In genomic region chr2:181657441-181657840, GRCm38 (mm10) we compare ENCODE assay signal across 26 mouse cellular contexts. TPM values are rescaled to one million over a fixed set of nuclear protein-coding genes. Genes with fewer than 3 reads are reported as not detected.
A peak's percentile ranks its signal among the peaks of the same experiment; 100 is the strongest.
DNase-seq lines count a peak whose midpoint lies in the region; ATAC-seq lines count a peak whose summit lies in the region.
"Had no signal": no experiment of that assay in that cellular context is flagged by ENCODE, and none has a peak within 500 bp of the region (broad histone marks: within the 10 kb centered on the region; RNA-seq: fewer than 3 reads in every experiment).

No protein-coding gene starts in this region.

- 37% methylated on average over 2 of the region's 2 CpGs for WGBS in embryonic facial prominence, embryonic 13.5 days
- 81% methylated on average over 2 of the region's 2 CpGs for WGBS in embryonic facial prominence, embryonic 10.5 days

- no peak for DNase-seq in embryonic facial prominence, embryonic 10.5 days (ENCODE audit: low spot score)
- DNase-seq in kidney, postnatal 4 days = peak; percentile 29 to 32
- no peak for DNase-seq in kidney, postnatal 10 days
- DNase-seq in testis, postnatal 10 days (ENCODE audit: low spot score) = peak; percentile 46
- DNase-seq in testis, postnatal 14 days (ENCODE audit: low spot score) = no peak
- DNase-seq: adrenal gland, postnatal 10 days; adrenal gland, postnatal 36 days; cerebellum, adult 18-20 months; cerebellum, adult 9-10 months; cerebellum, postnatal 14 days; gastrocnemius, postnatal 25 days; heart, adult 18-20 months; heart, postnatal 10 days; heart, postnatal 36 days had no signal

- H3K9me3 ChIP-seq in embryonic facial prominence, embryonic 13.5 days = no peaks in the 10 kb centered on the region
- H3K9me3 ChIP-seq in embryonic facial prominence, embryonic 10.5 days = no peaks in the 10 kb centered on the region
- H3K9me3 ChIP-seq: embryonic facial prominence, embryonic 12.5 days; forebrain, embryonic 10.5 days; forebrain, embryonic 13.5 days; heart, embryonic 12.5 days; heart, embryonic 15.5 days; hindbrain, embryonic 10.5 days; hindbrain, embryonic 13.5 days had no signal

- no peaks in the 10 kb centered on the region for H3K27me3 ChIP-seq in embryonic facial prominence, embryonic 13.5 days
- no peaks in the 10 kb centered on the region for H3K27me3 ChIP-seq in embryonic facial prominence, embryonic 10.5 days (replicated peaks; ENCODE audit: low read depth, poor library complexity, severe bottlenecking)
- H3K27me3 ChIP-seq: embryonic facial prominence, embryonic 12.5 days; forebrain, embryonic 13.5 days; heart, embryonic 12.5 days; heart, embryonic 15.5 days; hindbrain, embryonic 13.5 days; Patski had no signal

- peaks cover 43% of the 10 kb centered on the region for H3K4me1 ChIP-seq in embryonic facial prominence, embryonic 13.5 days
- peaks cover 25% of the 10 kb centered on the region for H3K4me1 ChIP-seq in embryonic facial prominence, embryonic 10.5 days
- H3K4me1 ChIP-seq: forebrain, embryonic 13.5 days had no signal

- H3K9ac ChIP-seq in embryonic facial prominence, embryonic 13.5 days = no peak overlapping the region
- H3K9ac ChIP-seq: embryonic facial prominence, embryonic 12.5 days; forebrain, embryonic 13.5 days; heart, embryonic 12.5 days; heart, embryonic 15.5 days; hindbrain, embryonic 13.5 days had no signal

- ATAC-seq in embryonic facial prominence, embryonic 13.5 days (ENCODE audit: insufficient number of reproducible peaks, insufficient read depth, low FRiP score, low TSS enrichment, low read depth) = no peak
- ATAC-seq: forebrain, embryonic 13.5 days; forebrain, embryonic 16.5 days; hindbrain, embryonic 16.5 days; Patski had no signal

- no peak overlapping the region for H3K4me3 ChIP-seq in embryonic facial prominence, embryonic 13.5 days
- no peak overlapping the region for H3K4me3 ChIP-seq in embryonic facial prominence, embryonic 10.5 days
- H3K4me3 ChIP-seq: embryonic facial prominence, embryonic 12.5 days; forebrain, embryonic 10.5 days; forebrain, embryonic 13.5 days; heart, embryonic 12.5 days; heart, embryonic 15.5 days; hindbrain, embryonic 10.5 days; hindbrain, embryonic 13.5 days had no signal

- H3K27ac ChIP-seq in embryonic facial prominence, embryonic 13.5 days = peak overlapping the region; percentile 39; the same call in 1 of the 2 replicates
- H3K27ac ChIP-seq in embryonic facial prominence, embryonic 10.5 days (replicated peaks) = no peak overlapping the region
- H3K27ac ChIP-seq: embryonic facial prominence, embryonic 12.5 days; forebrain, embryonic 10.5 days; forebrain, embryonic 13.5 days; heart, embryonic 15.5 days; hindbrain, embryonic 10.5 days; hindbrain, embryonic 13.5 days had no signal

- H3K4me2 ChIP-seq in embryonic facial prominence, embryonic 13.5 days = no peak overlapping the region
- H3K4me2 ChIP-seq: embryonic facial prominence, embryonic 12.5 days; forebrain, embryonic 13.5 days; heart, embryonic 12.5 days; heart, embryonic 15.5 days; hindbrain, embryonic 13.5 days had no signal

- H3K36me3 ChIP-seq in embryonic facial prominence, embryonic 13.5 days = peaks cover 61% of the 10 kb centered on the region
- H3K36me3 ChIP-seq in embryonic facial prominence, embryonic 10.5 days (replicated peaks) = peaks cover 53% of the 10 kb centered on the region

RNA-seq across cellular contexts. Expression of gene Gm29797, which starts 0.6 kb away (rescaled TPM):
- polyA plus RNA-seq in embryonic facial prominence, embryonic 13.5 days (2015; fragmentation: Nextera tagmentation; extraction: Ambion mirVana) = not detected in 2 replicates
- 0.28 TPM in 1 of 2 replicates, not detected in the other for polyA plus RNA-seq in embryonic facial prominence, embryonic 10.5 days (2016; fragmentation: Nextera tagmentation; extraction: Ambion mirVana)
- polyA plus RNA-seq: embryonic facial prominence, embryonic 12.5 days; gonadal fat pad, adult 2 months; heart, embryonic 12.5 days; heart, embryonic 15.5 days; hindbrain, embryonic 10.5 days; hindbrain, embryonic 13.5 days; hindbrain, embryonic 16.5 days had no signal

RNA-seq across cellular contexts. Expression of gene Sox18, which starts 14.0 kb away (rescaled TPM):
- 88.3 and 92.4 TPM in 2 replicates for polyA plus RNA-seq in embryonic facial prominence, embryonic 13.5 days (2015; fragmentation: Nextera tagmentation; extraction: Ambion mirVana)
- polyA plus RNA-seq in embryonic facial prominence, embryonic 10.5 days (2016; fragmentation: Nextera tagmentation; extraction: Ambion mirVana) = 21.8 and 25.2 TPM in 2 replicates

RNA-seq across cellular contexts. Expression of gene Tcea2, which starts 22.7 kb away (rescaled TPM):
- 30.4 and 33.0 TPM in 2 replicates for polyA plus RNA-seq in embryonic facial prominence, embryonic 13.5 days (2015; fragmentation: Nextera tagmentation; extraction: Ambion mirVana)
- polyA plus RNA-seq in embryonic facial prominence, embryonic 10.5 days (2016; fragmentation: Nextera tagmentation; extraction: Ambion mirVana) = 18.3 and 18.8 TPM in 2 replicates

RNA-seq across cellular contexts. Expression of gene Rgs19, which starts 36.3 kb away (rescaled TPM):
- 83.5 and 86.1 TPM in 2 replicates for polyA plus RNA-seq in embryonic facial prominence, embryonic 13.5 days (2015; fragmentation: Nextera tagmentation; extraction: Ambion mirVana)
- 85.2 and 89.9 TPM in 2 replicates for polyA plus RNA-seq in embryonic facial prominence, embryonic 10.5 days (2016; fragmentation: Nextera tagmentation; extraction: Ambion mirVana)

RNA-seq across cellular contexts. Expression of gene Lkaaear1, which starts 40.8 kb away (rescaled TPM):
- not detected in 2 replicates for polyA plus RNA-seq in embryonic facial prominence, embryonic 13.5 days (2015; fragmentation: Nextera tagmentation; extraction: Ambion mirVana)
- not detected in 2 replicates for polyA plus RNA-seq in embryonic facial prominence, embryonic 10.5 days (2016; fragmentation: Nextera tagmentation; extraction: Ambion mirVana)
- polyA plus RNA-seq: embryonic facial prominence, embryonic 12.5 days; forebrain, embryonic 10.5 days; forebrain, embryonic 13.5 days; forebrain, embryonic 16.5 days; heart, embryonic 12.5 days; heart, embryonic 15.5 days; hindbrain, embryonic 10.5 days; hindbrain, embryonic 13.5 days; hindbrain, embryonic 16.5 days; Patski had no signal

Comparison
In these comparisons a context has a peak if more than half of its experiments do, and no peak if none do; other contexts are left out.
1. DNase-seq: peak in kidney, postnatal 4 days (2 of 2) and testis, postnatal 10 days (single experiment); none in embryonic facial prominence, embryonic 10.5 days (single experiment), kidney, postnatal 10 days (single experiment) and testis, postnatal 14 days (single experiment).